Mouse (Mus musculus) kidney, postnatal 14 days (tissue): ENCODE results near the gene Gata5.

Source experiments
- DNase-seq: peaks from one replicate; pipeline ENCODE4 v3.0.0; 2022; ENCODE audit warnings: mixed read lengths

Gene Gata5

GRCm38 (mm10) chr2:180306423-180307168 is 27.9 kb downstream of the Gata5 start:
- no peak for DNase-seq

GRCm38 (mm10) chr2:180306009-180306408 is 28.5 kb downstream of the Gata5 start:
- DNase-seq: no peak

- no peak for DNase-seq
Measured at GRCm38 (mm10) chr2:180305490-180305889, 29.0 kb downstream of the Gata5 start.

- no peak for DNase-seq
Measured at GRCm38 (mm10) chr2:180304554-180304953, 29.9 kb downstream of the Gata5 start.

DNA sequence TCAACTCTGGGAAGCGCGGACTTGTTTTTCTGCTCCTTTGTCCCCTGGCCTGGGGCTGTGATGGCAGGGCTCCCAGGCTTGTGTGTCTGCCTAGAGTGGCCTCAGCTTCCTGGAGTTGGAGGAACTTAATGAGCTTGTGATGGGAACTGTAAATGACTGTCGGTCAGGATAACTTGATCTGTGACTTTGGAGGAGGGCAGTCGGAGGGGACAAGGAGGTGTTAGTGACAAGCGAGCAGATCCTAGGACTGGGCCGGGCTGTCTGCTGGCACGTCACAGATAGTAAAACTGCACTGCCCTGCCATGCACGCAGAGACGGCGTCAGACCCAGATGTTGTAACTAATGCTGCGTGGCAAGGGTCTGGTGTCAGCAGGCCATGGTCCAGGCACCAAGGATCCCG is 31.0 kb downstream of the Gata5 start:
- DNase-seq: no peak

DNA sequence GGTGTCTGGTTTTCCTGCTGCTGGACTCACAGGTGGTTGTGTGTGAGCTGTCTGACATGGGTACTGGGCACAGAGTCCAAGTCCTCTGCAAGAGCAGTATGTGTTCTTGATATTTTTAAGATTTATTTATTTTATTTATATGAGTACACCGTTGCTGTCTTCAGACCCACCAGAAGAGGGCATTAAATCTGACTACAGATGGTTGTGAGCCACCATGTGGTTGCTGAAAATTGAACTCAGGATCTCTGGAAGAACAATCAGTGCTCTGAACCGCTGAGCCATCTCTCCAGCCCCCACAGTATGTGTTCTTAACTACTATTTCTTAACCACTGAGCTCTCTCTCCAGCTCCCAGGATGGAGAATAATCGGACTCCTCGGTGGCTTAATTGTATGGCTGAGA is 32.3 kb downstream of the Gata5 start:
- DNase-seq: no peak

- no peak for DNase-seq
Measured at GRCm38 (mm10) chr2:180300771-180301170, 33.7 kb downstream of the Gata5 start.

GRCm38 (mm10) chr2:180300252-180300651 is 34.2 kb downstream of the Gata5 start:
- no peak for DNase-seq

DNA sequence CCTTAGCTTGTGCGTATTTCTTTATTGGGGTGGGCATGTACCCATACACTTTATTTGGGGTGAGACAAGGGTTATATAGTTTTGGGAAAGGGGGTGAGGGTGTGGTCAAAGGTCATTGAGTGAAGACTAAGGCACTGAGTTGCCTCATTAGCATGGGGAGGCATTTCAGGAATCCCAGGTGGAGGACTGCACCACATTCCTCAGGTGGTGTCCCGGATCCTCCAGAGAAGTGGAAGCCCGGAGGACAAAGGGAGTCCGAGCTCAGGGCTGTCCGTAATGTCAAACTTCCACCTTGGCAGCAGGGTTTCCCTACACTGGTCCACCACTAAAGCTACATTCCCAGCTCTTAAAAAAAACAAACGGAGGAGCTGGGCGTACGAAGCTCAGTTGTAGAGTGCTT is 41.6 kb downstream of the Gata5 start:
- no peak for DNase-seq

DNA sequence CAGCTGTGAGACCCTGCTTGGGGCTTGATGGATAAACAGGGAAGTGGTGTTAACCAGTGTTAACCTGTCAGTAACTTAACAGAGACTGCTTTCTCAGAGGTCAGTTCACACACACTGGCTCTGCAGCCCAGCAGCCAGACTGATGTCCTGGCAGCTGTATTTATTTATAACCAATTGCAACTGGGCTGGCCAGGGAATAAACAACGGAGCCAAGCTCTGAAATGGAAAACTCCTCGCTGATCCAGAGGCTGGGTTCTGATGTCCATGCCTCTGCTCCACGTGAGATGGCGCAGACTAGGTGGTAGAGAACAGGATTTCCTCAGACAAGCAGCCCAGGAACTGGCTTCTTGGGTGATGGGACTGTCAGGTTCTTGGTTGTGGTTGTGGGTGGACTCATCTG is 42.5 kb downstream of the Gata5 start:
- no peak for DNase-seq

DNA sequence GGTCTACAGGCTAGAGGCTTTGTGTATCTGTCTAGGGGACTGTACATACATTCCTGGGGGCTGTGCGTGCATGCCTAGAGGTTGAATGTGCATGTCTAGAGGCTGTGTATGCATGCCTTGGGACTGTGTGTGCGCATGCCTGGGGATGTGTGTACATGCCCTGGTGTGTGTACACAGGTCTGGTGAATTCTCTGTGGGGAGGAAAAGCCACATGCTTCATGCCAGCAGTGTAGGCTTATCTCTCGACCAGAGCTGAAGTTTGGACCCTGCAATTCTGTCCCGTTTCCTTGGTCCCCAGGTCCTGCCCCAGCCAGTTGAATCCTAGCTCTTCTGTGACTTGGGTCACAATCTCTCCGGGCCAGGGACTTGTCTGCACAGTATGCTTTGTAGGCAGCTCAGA is 42.9 kb downstream of the Gata5 start:
- DNase-seq: no peak

GRCm38 (mm10) chr2:180290503-180290902 is 44.0 kb downstream of the Gata5 start:
- no peak for DNase-seq

DNA sequence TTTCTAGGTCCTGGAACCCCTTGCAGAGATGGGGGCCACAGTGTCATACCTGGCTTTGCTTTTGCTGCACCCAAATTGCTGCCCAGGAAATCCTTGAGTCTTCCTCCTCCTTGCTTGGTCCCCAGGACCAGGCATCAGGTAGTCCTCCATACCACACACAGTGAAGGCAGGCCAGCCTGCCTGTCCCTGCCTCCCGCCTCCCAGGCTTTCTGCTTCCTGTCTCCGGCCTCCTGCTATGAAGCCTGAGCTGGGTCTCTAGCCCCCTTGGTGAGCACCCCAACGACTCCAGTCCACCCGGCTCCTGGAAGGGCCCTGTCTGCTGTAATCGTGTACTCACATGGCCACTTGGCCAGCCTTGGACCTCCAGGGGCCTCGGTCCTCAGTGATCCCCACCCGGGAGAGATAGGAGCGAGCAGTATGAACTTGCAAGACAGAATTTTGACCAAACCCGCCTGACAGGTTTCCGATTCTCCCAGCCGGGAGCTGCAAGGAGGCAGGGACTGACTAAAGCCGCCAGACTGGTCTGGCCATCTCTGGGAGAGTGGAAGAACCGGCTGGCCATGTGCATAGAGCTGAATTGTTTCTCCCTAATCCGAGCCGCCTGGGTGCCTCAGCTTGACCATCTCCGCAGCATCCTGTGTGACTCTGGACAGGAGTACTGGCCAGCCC is 44.9 kb downstream of the Gata5 start, which contains the start of gene Rbbp8nl:
TSS of gene Rbbp8nl (minus strand) at position 440 of the 669 bp plus-strand sequence.
- peak; percentile 76 for DNase-seq

GRCm38 (mm10) chr2:180288966-180289365 is 45.5 kb downstream of the Gata5 start:
- no peak for DNase-seq

DNA sequence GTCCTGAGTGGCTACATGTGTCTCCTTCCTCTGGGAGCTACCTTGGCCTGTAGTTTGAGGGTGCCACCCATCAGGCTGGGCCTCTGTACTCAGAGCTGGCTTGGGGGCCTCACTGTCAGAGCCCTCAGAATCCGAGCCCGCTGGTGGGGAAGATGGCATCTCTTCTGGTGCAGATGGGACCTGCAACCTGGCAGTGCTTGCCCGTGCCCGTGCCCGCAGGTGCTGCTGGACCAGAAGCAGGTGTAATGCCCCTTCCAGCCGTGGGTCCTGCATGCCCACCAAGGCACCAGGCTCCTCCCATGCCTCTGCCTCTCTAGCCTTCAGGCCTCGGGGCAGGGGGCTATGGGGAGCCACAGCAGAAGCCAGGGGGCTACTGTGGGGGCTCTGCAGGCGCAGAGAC is 55.2 kb downstream of the Gata5 start:
- no peak for DNase-seq

- no peak for DNase-seq
Measured at GRCm38 (mm10) chr2:180277773-180278320, 56.7 kb downstream of the Gata5 start.

GRCm38 (mm10) chr2:180276851-180277259 is 57.6 kb downstream of the Gata5 start:
- no peak for DNase-seq

DNA sequence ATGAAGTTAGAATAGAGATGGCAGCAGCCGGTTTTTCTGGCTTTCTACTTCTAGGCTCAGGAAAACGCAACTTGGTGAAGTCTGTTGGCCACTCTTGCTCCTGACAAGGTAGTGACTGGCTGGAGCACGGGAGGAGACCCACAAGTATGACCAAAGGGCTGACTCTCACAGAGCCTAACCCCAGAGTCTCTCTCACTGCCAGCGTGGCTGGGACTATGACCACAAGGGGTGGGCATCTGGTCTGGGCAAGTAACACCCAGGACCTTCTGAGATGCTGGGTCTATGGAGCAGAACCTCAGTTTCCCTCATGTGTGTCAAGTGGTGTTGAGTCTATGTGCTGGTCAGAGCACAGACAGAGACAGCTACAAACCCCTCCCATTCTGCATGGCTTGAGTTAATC is 58.1 kb downstream of the Gata5 start:
- no peak for DNase-seq

- DNase-seq: peak; percentile 87
Measured at GRCm38 (mm10) chr2:180275836-180276235, 58.7 kb downstream of the Gata5 start.
